Comparison of ENCODE assay signal across 8 mouse cellular contexts in genomic region chr7:19165656-19166423, GRCm38 (mm10). TPM values are rescaled to one million over a fixed set of nuclear protein-coding genes. Genes with fewer than 3 reads are reported as not detected.
A peak's percentile ranks its signal among the peaks of the same experiment; 100 is the strongest.
DNase-seq lines count a peak whose midpoint lies in the region; ATAC-seq and TF ChIP-seq lines count a peak whose summit lies in the region.

TSS of gene Gipr (minus strand) at chr7:19166127.

- no peaks in the 10 kb centered on the region for H3K9me3 ChIP-seq in lung, embryonic 15.5 days
- H3K9me3 ChIP-seq in forebrain, embryonic 14.5 days (replicated peaks; ENCODE audit: control insufficient read depth, low read length): no peaks in the 10 kb centered on the region
- no peaks in the 10 kb centered on the region for H3K9me3 ChIP-seq in intestine, embryonic 14.5 days (ENCODE audit: control insufficient read depth, low read length)
- H3K9me3 ChIP-seq in midbrain, postnatal 0 days (ENCODE audit: low read length): no peaks in the 10 kb centered on the region

- no peak within 1 kb of the TSS; the same call in 1 of the 2 replicates for H3K27ac ChIP-seq in lung, embryonic 15.5 days
- peak within 1 kb of the TSS; percentile 44; the same call in 1 of the 2 replicates for H3K27ac ChIP-seq in forebrain, embryonic 14.5 days (ENCODE audit: low read depth, low read length)
- no peak within 1 kb of the TSS for H3K27ac ChIP-seq in intestine, embryonic 14.5 days (ENCODE audit: low read depth)
- H3K27ac ChIP-seq in midbrain, postnatal 0 days (ENCODE audit: low read depth, low read length): no peak within 1 kb of the TSS

- WGBS in lung, embryonic 15.5 days: 9% methylated on average over 14 of the region's 14 CpGs
- 12% methylated on average over 14 of the region's 14 CpGs for WGBS in forebrain, embryonic 14.5 days
- WGBS in intestine, embryonic 14.5 days: 10% methylated on average over 14 of the region's 14 CpGs
- 16% methylated on average over 14 of the region's 14 CpGs for WGBS in midbrain, postnatal 0 days

- peaks cover 34% of the 10 kb centered on the region for H3K4me1 ChIP-seq in lung, embryonic 15.5 days
- H3K4me1 ChIP-seq in forebrain, embryonic 14.5 days (ENCODE audit: control insufficient read depth, insufficient read depth, low read length): peaks cover 7% of the 10 kb centered on the region
- H3K4me1 ChIP-seq in intestine, embryonic 14.5 days (replicated peaks; ENCODE audit: control insufficient read depth, insufficient read depth, low read length): peaks cover 22% of the 10 kb centered on the region
- H3K4me1 ChIP-seq in midbrain, postnatal 0 days (ENCODE audit: insufficient read depth, low read length): peaks cover 3% of the 10 kb centered on the region; the same call in 1 of the 2 replicates

- peak within 1 kb of the TSS; percentile 37 for H3K4me2 ChIP-seq in lung, embryonic 15.5 days
- peak within 1 kb of the TSS; percentile 38 for H3K4me2 ChIP-seq in forebrain, embryonic 14.5 days (ENCODE audit: low read length)
- peak within 1 kb of the TSS; percentile 33 for H3K4me2 ChIP-seq in intestine, embryonic 14.5 days (ENCODE audit: low read length)
- H3K4me2 ChIP-seq in midbrain, postnatal 0 days (ENCODE audit: low read depth, low read length, poor library complexity, severe bottlenecking): peak within 1 kb of the TSS; percentile 20

- H3K27me3 ChIP-seq in lung, embryonic 15.5 days: peaks cover 26% of the 10 kb centered on the region
- peaks cover 5% of the 10 kb centered on the region; the same call in 1 of the 2 replicates for H3K27me3 ChIP-seq in forebrain, embryonic 14.5 days (replicated peaks; ENCODE audit: control insufficient read depth, insufficient read depth, low read length)
- H3K27me3 ChIP-seq in intestine, embryonic 14.5 days (replicated peaks; ENCODE audit: control insufficient read depth, insufficient read depth, low read length): peaks cover 8% of the 10 kb centered on the region; the same call in 1 of the 2 replicates
- H3K27me3 ChIP-seq in midbrain, postnatal 0 days (ENCODE audit: insufficient read depth, low read length): peaks cover 9% of the 10 kb centered on the region; the same call in 1 of the 2 replicates

- no peaks in the 10 kb centered on the region for H3K36me3 ChIP-seq in lung, embryonic 15.5 days
- H3K36me3 ChIP-seq in forebrain, embryonic 14.5 days (ENCODE audit: control insufficient read depth, insufficient read depth, low read length): no peaks in the 10 kb centered on the region
- no peaks in the 10 kb centered on the region for H3K36me3 ChIP-seq in intestine, embryonic 14.5 days (ENCODE audit: control insufficient read depth, insufficient read depth, low read length)
- H3K36me3 ChIP-seq in midbrain, postnatal 0 days (ENCODE audit: insufficient read depth, low read length): no peaks in the 10 kb centered on the region

- no peak for TF ChIP-seq CTCF in midbrain, postnatal 0 days (IDR thresholded peaks at IDR 0.05)

- H3K4me3 ChIP-seq in lung, embryonic 15.5 days: no peak within 1 kb of the TSS
- H3K4me3 ChIP-seq in forebrain, embryonic 14.5 days (ENCODE audit: low read depth, low read length): peak within 1 kb of the TSS; percentile 10
- H3K4me3 ChIP-seq in intestine, embryonic 14.5 days (ENCODE audit: low read depth, low read length): no peak within 1 kb of the TSS
- no peak within 1 kb of the TSS for H3K4me3 ChIP-seq in midbrain, postnatal 0 days (ENCODE audit: low read depth, low read length)

- DNase-seq in lung, postnatal 25 days (ENCODE audit: low spot score): no peak
- peak; percentile 62 for DNase-seq in forebrain, embryonic 14.5 days (ENCODE audit: low spot score)
- no peak for DNase-seq in intestine, embryonic 14.5 days (ENCODE audit: low spot score)
- no peak for DNase-seq in midbrain, postnatal 0 days (ENCODE audit: low spot score)
- DNase-seq in adipocyte (ENCODE audit: low spot score): no peak
- DNase-seq in adrenal gland, adult 18-20 months (ENCODE audit: low spot score in 2 of 2): no peak
- no peak for DNase-seq in gastrocnemius, postnatal 14 days

- intact Hi-C loops in gastrocnemius, postnatal 14 days (cut with DNase I; ENCODE audit: low total_unique reads): no loop called here

- 0 out of 2 replicates have a peak within 1 kb of the TSS, but pooled peaks have one; percentile 1 for H3K9ac ChIP-seq in lung, embryonic 15.5 days
- peak within 1 kb of the TSS; percentile 45 for H3K9ac ChIP-seq in forebrain, embryonic 14.5 days (ENCODE audit: low read length)
- H3K9ac ChIP-seq in intestine, embryonic 14.5 days (ENCODE audit: low read length): no peak within 1 kb of the TSS
- no peak within 1 kb of the TSS for H3K9ac ChIP-seq in midbrain, postnatal 0 days (replicated peaks; ENCODE audit: low read length, poor library complexity, severe bottlenecking)

- peak; percentile 50; the same call in 1 of the 2 replicates for ATAC-seq in lung, embryonic 15.5 days (ENCODE audit: borderline replicate concordance, extremely low read depth, low FRiP score, low TSS enrichment)
- peak; percentile 66 for ATAC-seq in forebrain, embryonic 14.5 days
- ATAC-seq in intestine, embryonic 14.5 days (replicated peaks; ENCODE audit: low FRiP score, low TSS enrichment, low read depth): no peak
- no peak for ATAC-seq in midbrain, postnatal 0 days (ENCODE audit: low FRiP score)

RNA-seq across cellular contexts. Expression of gene Gipr, which starts in this region (rescaled TPM):
- polyA plus RNA-seq in lung, embryonic 15.5 days (2015; fragmentation: Nextera tagmentation; extraction: Ambion mirVana): 3.2 and 5.1 TPM in 2 replicates
- 4.8 and 8.2 TPM in 2 replicates for polyA plus RNA-seq in forebrain, embryonic 14.5 days (2014; fragmentation: Nextera tagmentation; extraction: Ambion mirVana)
- 2.2 and 2.7 TPM in 2 replicates for polyA plus RNA-seq in intestine, embryonic 14.5 days (2014; fragmentation: Nextera tagmentation; extraction: Ambion mirVana)
- 2.3 and 7.4 TPM in 2 replicates for total RNA-seq in midbrain, postnatal 0 days (2014; rRNA removed)
- polyA plus RNA-seq in midbrain, postnatal 0 days (2015; fragmentation: Nextera tagmentation; extraction: Ambion mirVana): 1.7 and 2.3 TPM in 2 replicates
- under 1 TPM; 0.60 to 0.70 TPM for total RNA-seq in adrenal gland, adult 18-20 months (2021)
- under 1 TPM in 1 of 2 experiments, not detected in 1; 0.09 TPM for total RNA-seq in gastrocnemius, postnatal 14 days (2021)

Comparison
In these comparisons a context has a peak if more than half of its experiments do, and no peak if none do; other contexts are left out.
1. ATAC-seq: peak in lung, embryonic 15.5 days (single experiment) and forebrain, embryonic 14.5 days (single experiment); none in intestine, embryonic 14.5 days (single experiment) and midbrain, postnatal 0 days (single experiment).
2. H3K9ac ChIP-seq: peak in lung, embryonic 15.5 days (single experiment) and forebrain, embryonic 14.5 days (single experiment); none in intestine, embryonic 14.5 days (single experiment) and midbrain, postnatal 0 days (single experiment).
3. Peak in every context shown above with its lines, with median percentiles within 50 percentile points of each other: H3K4me2 ChIP-seq.